Mouse (Mus musculus) layer of hippocampus, postnatal 36 days (tissue): ENCODE data around the gene Ambra1. TPM values are rescaled to one million over a fixed set of nuclear protein-coding genes. Genes with fewer than 3 reads are reported as not detected.

Experiments used
- DNase-seq, 2 experiments: peaks; one replicate each; pipeline ENCODE4 v3.0.0; 2022
- total RNA-seq, 2 experiments: library from RNA; stranded (reverse); gene quantifications; 2 replicates each; pipeline ENCODE4 v1.2.3; 2021

Gene Ambra1
- total RNA-seq, 2 experiments from 2014 or later, result 44.7 to 49.4 TPM

DNA sequence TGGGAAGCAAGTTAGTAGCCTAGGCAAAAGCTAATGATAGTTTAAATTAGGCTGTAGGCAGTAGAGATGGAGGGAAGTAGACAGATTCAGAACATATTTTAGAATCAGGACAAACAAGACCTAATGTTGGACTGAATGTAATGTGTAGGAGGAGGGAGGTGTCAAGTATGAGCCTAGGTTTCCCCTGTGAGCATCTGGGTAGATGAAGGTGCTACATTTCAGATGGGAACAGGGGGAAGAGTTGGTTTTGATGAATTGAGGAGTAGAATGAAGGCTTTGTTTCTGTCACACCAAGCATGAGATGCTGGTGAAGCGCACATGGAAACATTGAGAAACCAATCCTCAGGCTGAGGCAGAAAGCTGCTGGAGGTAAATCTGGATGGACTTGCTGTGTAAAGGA lies 9.7 kb downstream of the Ambra1 start:
- no peak for DNase-seq

DNA sequence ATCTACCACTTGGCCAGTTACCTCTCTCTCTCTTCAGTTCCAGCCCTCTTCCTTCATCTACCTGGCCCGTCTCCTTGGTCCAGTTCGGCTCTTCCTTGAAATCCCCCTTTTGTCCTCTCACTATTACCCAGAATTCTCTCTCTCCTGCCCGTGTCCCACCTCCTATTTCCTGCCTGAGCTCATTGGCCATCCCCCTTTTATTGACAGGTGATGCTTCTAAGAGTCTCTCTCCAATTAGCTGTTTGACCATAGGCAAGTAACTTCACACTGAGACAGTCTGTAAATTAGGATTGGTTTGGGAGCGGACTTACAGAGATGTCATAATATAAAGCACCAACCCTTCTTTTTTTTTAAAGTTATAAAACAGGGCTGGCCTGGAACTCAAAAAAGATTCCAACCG lies 14.8 kb downstream of the Ambra1 start:
- no peak for DNase-seq

DNA sequence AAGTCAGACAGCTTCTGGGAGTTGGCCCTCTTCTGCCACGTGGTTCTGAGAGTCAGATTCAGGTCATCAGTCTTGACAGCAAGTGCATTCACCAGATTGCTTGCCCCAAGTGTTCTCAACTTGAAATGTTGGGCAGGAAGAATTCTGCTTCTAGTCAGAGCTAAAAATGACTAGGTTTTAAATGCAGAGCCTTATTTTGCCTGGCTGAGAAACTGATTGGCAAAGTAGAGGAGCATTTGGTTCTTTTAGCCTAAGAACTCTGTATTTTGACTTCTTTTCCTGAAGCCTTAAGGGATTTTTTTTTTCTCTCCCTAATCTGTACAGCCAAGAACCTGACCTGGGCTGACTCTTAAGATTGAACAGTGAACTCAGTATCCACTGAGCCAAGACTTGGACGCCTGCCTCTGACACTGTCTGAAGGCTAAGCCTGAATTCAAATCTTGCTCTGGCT lies 19.9 kb downstream of the Ambra1 start:
- DNase-seq, result no peak

DNA sequence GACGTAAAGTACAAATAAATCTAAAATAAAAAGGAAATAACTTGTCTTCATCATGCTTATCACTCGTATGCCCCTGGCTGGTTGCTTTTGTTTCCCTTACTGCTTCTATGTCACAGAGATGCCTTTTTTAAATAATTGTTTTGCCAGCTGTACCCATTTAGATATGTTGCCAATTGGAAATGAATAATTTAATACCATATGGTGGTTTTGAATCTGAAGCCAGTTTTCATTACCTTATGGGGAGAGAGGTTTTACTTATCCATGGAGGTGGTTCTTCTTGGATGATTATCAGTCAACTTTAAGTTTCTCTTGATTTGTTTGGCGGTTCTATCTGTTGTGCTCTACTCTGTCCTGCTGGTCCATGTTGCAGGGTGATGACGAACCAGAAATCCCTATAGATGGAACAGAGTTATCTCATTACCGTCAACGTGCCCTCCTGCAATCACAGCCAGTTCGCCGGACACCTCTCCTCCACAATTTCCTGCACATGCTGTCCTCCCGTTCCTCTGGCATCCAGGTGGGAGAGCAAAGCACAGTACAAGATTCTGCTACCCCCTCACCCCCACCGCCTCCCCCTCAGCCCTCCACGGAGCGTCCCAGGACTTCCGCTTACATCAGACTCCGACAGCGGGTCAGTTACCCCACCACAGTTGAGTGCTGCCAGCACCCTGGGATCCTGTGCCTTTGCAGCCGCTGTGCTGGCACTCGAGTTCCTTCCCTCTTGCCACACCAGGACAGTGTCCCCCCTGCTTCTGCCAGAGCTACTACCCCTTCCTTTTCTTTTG lies 42.2 kb downstream of the Ambra1 start:
- no peak for DNase-seq

DNA sequence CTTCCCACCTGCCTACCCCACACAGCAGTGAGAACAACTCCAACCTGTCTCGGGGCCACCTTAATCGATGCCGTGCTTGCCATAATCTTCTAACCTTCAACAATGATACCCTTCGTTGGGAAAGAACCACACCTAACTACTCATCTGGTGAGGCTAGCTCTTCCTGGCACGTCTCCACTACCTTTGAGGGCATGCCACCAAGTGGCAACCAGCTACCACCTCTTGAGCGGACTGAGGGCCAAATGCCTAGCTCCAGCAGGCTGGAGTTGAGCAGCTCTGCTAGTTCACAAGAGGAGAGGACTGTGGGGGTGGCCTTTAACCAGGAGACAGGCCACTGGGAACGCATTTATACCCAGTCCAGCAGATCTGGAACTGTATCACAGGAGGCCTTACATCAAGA lies 43.4 kb downstream of the Ambra1 start:
- no peak for DNase-seq

DNA sequence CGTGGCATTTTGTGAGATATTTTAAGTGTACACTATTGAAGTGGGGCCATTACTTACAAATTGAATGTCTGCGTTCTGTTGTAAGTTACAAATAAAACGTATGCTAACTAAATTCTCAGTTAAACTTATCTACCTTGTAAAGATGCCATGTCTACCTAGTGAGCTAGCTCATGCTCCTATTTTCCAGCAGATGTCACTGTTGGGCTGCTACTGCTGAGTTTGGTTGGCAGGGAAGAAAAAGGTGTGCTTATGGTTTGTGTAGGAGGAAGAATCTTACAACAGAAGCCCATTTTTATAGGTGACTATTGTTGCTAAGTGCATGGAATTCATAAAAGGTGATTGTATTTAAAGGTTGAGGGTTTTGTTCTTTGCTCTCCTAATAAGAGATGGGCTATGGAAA lies 49.2 kb downstream of the Ambra1 start:
- DNase-seq, result no peak

DNA sequence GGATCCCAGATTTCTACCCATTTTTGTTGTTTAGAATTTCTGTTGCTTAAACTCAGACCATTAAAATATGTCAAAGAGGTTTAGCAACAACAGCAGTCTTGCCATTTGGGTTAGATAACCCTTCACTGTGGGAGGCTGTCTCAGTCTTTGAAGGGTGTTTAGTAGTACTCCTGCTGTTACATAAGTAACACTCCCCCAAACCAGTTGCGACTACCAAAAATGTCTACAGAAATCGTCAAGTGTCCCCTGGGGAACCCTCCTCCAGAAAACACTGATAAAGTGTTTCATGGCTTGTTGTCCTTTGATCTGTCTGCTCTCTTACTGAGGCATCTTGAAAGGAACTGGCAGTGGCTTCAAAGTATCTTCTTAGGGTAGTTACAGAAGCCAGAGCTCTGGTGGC lies 61.7 kb downstream of the Ambra1 start:
- no peak for DNase-seq

DNA sequence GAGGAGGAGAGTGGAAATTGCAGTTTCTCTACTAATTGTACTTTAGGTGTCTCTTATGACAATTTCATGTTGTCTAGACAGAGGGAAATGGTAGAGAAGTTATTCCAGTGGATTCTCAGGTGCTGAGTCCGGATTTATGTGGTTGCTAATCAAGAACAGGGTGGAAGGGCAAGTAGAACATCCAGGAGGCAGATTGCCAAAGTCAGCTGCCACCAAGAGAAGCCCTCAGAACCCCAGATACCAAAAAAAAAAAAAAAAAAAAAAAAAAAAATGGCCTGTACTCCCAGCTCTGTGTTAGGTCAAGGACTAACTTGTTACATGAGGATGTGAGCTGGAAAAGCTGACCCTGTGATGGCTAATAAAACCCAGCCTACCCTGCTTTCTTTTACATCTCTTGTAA lies 62.4 kb downstream of the Ambra1 start:
- DNase-seq, result no peak

DNA sequence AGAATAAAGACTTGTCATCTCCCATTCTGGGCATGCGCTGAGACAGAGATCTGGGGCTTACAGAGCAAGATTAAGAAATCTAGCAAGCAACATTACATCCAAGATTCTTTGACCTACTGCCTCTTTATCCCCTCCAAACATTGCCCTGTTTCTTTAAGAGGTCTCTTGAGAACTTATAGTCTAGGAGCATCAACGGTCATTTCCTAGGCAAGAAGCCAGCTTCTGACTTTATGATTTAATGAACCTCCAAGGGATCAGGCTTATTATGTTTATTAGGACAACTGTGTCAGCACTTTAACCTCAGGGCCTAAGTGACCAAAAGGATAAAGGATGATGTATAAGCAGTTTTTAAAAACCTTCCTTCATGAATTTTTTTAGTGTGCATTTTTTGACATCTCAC lies 64.5 kb downstream of the Ambra1 start:
- DNase-seq, result no peak

DNA sequence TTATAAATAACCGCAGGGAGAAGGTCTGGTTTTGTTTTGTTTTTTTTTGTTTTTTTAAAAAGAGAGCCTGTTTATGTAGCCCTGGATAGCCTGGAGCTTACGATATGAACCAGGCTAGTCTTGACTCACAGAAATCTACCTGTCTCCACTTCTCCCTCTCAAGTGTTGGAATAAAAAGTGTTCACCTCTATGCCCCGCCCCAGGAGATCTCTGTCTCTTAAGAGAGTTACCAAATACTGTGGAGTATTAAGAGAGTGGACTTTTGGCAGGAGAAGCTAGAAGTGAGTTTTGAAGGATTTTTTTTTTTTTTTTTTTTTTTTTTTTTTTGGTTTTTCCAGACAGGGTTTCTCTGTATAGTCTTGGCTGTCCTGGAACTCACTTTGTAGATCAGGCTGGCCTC lies 65.2 kb downstream of the Ambra1 start:
- no peak for DNase-seq

DNA sequence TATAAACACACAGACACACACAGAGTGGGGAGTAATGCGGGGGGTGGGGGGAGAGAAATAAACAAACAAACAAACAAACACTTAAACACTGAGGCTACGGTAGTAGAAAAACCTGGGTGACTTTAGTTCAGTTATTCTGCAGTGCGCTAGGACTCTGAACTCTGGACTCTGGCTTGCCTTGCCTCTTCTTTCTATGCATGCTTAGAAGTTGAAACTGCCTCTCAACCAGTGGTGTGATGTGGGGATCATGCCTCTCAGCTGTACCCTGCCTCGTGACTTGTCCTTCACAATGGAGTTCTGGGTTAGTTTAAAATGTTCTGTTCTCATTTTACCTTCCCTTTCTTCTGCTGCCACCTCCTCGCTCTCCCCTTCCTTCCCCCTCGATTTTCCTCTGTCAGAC lies 81.5 kb downstream of the Ambra1 start:
- no peak for DNase-seq

DNA sequence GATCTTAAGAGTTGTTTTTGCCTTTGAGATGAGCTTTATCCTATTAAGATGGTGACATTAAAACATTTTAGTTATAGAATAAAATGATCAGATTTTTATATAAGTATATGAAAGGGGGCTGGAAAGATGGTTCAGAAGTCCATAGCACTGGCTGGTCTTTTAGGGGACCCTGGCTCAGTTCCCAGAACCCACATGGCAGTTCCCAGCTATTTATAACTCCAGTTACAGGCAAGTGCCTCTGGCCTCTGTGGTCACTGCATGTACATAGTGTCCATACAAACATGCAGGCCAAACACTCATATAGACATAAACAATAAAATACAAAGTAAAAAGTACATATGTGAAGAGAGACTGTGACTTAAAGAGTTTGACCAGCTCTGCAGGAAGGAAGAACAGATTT lies 86.8 kb downstream of the Ambra1 start:
- DNase-seq, result no peak

DNA sequence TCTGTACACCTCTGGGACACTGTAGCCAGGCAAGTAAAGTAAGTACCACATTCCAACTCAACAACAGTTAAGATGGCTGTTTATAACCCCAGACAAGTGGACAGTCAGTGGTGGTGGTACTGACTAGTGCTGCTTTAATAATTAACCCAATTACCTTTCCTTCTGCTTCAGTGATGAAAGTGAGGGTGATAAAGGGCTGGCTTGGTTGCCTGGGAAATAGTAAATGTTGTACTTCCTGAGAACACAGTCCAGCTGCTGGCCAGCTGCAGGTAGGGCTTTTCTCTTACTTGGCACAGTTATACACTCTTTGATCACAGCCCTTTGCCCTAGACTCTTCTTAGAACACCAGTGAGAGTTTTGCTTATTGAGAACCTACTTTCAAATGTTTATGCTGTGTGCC lies 102.3 kb downstream of the Ambra1 start:
- no peak for DNase-seq

DNA sequence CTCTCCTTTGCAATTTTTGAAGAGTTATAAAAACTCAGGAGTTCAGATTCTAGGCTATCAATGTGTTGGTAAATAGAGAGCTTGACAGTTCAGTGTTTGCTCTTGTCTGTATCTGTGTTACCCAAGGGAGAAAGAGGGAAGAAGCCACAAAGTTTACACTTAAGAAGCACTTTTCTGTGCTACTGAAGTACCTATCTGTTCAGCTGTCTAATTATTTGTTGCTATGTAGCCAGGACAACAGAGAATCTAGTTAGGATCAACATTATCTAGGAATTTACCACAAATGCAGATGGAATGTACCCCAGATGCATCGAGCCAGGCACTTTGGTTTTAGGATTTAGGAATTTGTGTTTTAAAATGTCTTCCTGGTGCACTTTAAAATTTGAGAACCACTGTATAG lies 104.3 kb downstream of the Ambra1 start:
- no peak for DNase-seq

DNA sequence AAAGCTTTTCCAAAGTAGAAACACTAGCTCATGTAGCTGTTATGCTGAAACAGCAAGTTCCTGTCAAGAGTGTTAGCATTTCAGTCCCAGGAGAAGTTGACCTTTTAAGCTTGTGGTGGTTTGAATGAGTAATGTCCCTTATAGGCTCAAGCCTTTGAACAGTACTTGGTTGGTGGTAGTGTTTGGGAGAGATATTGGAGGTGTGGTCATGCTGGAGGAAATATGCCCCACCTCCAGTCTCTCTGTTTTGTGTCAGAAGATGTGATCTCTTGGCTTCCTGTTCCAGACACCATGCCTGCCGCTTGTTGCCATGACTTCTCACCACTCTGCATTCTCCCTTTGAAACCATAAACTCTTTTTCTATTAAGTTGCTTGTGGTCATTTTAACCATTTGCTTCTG lies 105.1 kb downstream of the Ambra1 start:
- no peak for DNase-seq

DNA sequence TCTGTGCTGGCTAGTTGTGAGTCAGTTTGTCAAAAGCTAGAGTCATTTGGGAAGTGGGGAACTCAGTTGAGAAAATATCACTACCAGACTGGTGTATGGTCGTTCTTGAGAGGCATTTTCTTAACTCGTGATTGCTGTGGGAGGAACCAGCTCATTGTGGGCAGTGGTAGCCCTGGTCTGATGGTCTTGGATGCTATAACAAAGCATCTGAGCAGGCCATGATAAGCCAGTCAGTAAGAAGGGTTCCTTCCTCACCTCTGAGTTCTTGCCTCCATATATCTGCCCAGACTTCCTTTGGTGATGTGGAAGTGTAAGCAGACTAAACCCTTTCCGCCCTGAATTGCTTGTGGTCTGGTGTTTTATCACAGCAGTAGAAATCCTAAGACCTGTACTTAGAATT lies 105.7 kb downstream of the Ambra1 start:
- DNase-seq, result no peak

DNA sequence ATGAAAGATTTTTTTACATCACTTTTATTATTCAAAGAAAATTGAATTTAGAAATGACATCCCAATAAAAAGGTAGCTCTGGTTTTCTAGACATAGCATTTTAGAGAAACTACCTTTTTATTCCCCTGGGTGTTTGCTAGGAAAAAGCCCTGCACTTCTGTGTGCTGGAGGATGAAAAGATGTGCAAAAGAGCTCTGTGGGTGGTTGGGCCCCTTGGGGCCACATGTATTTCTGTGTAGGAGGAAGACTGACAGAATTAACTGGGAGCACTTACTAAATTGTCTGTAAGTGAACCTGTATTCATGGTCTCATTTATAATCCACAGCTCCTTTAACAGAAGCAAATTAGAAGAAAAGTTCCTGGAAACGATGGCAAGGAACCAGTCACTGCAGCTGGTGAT lies 114.2 kb downstream of the Ambra1 start:
- DNase-seq, result no peak

DNA sequence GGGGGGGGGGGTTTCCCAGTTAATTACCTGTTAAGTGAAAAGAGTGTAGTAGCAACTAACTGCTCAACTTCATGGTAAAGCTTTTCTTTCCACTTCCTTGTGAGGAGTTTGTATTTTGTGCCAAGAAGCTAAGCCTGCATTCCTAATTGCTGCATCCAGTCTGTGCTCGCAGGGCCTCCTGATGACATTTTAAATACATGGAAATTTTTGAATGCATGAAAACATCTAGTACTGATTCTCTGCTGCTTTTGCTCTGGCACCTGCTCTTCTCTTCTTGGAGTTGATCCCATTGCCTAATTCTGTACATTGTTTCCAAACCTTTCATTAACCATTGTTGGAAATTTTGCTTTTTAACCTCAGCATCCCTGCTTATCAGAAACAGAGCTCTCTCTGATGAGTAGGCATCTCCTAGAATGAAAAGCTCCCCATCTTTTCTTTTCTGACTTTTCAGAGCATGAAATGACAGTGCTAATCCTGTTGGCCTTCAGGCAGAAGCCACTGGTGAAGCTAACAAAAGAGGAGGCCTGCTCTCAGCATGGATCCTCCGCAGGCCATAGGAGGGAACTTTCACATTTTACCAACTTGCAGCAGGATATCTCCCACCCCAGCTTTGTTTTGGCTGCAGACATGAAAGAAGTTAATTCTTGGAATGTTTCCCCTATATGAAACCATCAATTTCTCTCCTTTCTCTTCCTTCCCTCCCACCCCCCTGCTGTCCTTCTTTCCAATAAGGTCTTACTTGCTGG lies 122.7 kb downstream of the Ambra1 start:
- no peak for DNase-seq

DNA sequence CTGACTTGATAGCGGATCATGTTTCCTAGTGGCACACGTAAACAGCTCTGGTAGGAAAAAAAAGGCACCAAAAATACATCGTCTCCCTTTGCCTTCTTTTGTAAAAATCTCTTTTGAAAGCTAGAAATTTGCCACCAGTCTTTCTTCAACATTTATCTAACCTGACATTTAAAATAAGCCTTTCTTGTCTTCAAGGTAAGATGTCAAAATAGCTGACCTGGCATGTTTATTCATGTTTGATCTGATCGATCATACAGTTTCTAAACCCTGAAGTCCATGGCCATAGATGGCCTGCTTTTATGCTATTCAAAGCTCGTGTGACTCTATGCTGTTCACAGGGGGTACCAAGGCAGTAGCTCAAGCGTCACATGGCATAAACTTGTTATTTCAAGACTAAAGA lies 124.6 kb downstream of the Ambra1 start:
- no peak for DNase-seq

DNA sequence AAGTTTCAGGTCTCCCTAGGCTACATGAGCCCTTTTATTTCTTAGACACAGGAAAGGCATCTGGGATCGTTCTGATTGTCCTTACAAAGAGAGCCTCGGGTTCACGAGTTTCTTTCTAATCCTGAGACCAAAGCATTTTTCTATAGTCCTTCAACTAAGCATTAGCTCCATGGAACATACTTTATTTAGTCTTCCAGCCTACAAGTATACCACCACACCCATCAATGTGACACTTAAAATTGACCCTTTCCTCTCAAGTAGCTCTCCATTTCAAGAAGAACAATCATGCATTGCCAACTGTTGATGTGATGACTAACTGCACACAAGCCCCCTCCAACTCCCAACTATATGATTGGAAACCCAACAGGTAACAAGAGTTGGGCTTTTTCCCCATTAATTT lies 127.0 kb downstream of the Ambra1 start:
- DNase-seq, result no peak

DNA sequence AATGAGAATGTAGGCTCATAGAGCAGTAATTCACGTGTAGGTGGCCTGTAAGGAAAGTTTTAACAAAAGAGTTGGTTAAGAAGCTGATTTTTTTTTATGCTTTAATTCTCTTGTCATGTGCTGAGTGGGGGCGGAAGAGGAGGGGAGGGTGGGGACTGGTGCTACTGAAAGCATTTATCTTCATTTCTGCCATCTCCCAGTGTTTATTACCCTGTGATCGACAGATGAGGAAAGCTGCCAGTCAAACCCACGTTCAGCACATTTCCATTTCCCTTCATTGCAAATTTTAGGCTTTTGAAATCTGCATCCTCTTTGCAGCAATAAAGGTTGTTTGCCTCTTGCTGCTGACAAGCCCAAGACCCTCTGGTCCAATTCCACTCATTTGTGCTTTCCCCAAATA lies 129.5 kb downstream of the Ambra1 start:
- DNase-seq, result peak; percentile 26 to 47

DNA sequence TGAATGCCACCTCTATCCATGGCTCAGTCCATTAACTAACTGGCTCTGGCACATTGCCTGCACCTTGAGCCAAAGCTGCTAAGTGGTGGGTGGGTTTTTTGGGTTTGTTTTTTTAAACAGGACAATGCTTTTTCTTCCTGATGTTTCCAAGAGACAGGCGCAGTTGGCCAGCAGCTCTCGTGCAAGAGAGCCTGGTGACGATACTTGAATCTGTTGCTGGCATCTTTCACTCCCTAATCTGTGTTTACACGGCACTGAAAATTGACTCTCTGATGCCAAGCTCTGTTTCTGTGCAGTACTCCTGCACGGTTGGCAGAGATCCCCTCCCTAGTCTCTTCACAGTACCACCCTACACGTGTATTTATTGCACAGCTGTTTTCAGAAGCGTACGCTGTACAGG lies 140.8 kb downstream of the Ambra1 start:
- peak; percentile 46 to 49 for DNase-seq

DNA sequence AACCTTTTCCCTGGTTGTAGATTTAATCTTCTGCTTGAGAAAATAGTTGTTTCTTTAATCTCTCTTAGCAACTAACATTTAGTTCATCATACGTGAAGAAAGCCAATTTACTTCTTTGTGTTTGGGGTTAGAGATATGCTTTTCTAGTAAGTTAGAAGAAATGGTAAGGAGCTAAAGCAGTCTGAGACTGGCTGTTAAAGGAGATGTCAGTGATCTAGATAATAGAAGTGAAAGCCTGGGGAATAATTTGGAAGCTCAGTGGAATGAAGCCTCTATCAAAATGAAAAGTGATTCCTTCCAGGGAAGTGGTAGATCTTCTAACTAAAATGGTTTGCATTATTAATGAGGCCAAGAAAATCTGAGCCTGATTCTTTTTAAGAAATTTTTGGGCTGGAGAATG lies 141.3 kb downstream of the Ambra1 start:
- DNase-seq, result no peak

DNA sequence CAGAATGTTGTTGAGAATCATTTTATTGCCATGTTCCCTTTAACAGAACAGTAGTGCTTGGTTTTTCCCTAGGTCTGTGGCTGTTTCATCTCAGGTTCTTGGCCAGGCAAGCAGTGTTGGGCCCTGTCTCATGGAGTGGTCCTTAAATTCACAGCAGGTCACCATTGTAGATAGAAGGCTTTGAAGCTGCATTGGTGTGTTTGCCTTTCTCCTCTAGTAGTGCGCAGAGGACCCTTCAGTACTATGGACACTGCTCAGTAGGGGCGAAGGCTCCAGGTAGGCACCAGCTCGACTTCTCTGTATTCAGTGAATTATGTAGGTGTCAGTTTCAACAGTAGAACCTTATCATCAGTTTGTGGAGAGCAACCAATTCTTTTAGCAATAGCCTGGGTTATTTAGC lies 142.7 kb downstream of the Ambra1 start:
- no peak for DNase-seq
